Mouse (Mus musculus) midbrain, postnatal 0 days (tissue): ENCODE results near the gene Zfp523. TPM values are rescaled to one million over a fixed set of nuclear protein-coding genes. Genes with fewer than 3 reads are reported as not detected.
A peak's percentile ranks its signal among the peaks of the same experiment; 100 is the strongest.

ENCODE experiments used
- ATAC-seq: fragments of 200-750 bp; cut with Nextera tagmentation; 2 replicates; pipeline ENCODE4 v1.8.0; 2017; ENCODE audit warnings: moderate number of reproducible peaks, mild to moderate bottlenecking, moderate TSS enrichment, moderate library complexity; ENCODE audit not compliant: low FRiP score
- DNase-seq: peaks from one replicate; pipeline ENCODE4 v3.0.0-alpha.2; 2015; ENCODE audit warnings: low spot score
- H3K27ac ChIP-seq: fragments of 300-500 bp; sonication (generic); 2 replicates; pipeline ENCODE4 v1.5.1; 2014; ENCODE audit warnings: low read depth, mild to moderate bottlenecking, low read length, mixed read lengths
- H3K27me3 ChIP-seq: fragments of 300-500 bp; sonication (generic); 2 replicates; pipeline ENCODE4 v1.6.1; 2014; ENCODE audit warnings: low read length, control low read depth, mixed read lengths; ENCODE audit not compliant: insufficient read depth
- H3K36me3 ChIP-seq: fragments of 300-500 bp; sonication (generic); 2 replicates; pipeline ENCODE4 v1.6.1; 2014; ENCODE audit warnings: low read length, control low read depth, mixed read lengths; ENCODE audit not compliant: insufficient read depth
- H3K4me1 ChIP-seq: fragments of 300-500 bp; sonication (generic); 2 replicates; pipeline ENCODE4 v1.6.1; 2014; ENCODE audit warnings: mild to moderate bottlenecking, control low read depth, antibody characterized with exemption, low read length, mixed read lengths; ENCODE audit not compliant: insufficient read depth
- H3K4me2 ChIP-seq: fragments of 300-500 bp; sonication (generic); 2 replicates; pipeline ENCODE4 v1.6.1; 2014; ENCODE audit warnings: low read depth, mild to moderate bottlenecking, low read length, mixed read lengths; ENCODE audit not compliant: poor library complexity, severe bottlenecking
- H3K4me3 ChIP-seq: fragments of 300-500 bp; sonication (generic); 2 replicates; pipeline ENCODE4 v1.5.1; 2014; ENCODE audit warnings: low read depth, mild to moderate bottlenecking, low read length, moderate library complexity
- H3K9ac ChIP-seq: fragments of 300-500 bp; sonication (generic); replicated peaks from 2 replicates; pipeline ENCODE4 v1.6.1; 2014; ENCODE audit warnings: mild to moderate bottlenecking, low read length, moderate library complexity, mixed read lengths; ENCODE audit not compliant: poor library complexity, severe bottlenecking
- H3K9me3 ChIP-seq: fragments of 300-500 bp; sonication (generic); 2 replicates; pipeline ENCODE4 v1.6.1; 2016; ENCODE audit warnings: low read length, control low read depth
- CTCF ChIP-seq: IDR thresholded peaks from 2 replicates; pipeline ENCODE4 v1.5.1; 2016; ENCODE audit warnings: antibody characterized with exemption, mild to moderate bottlenecking
- WGBS: fragments of 180-500 bp; shearing (Covaris S2); extraction: QIAGEN DNeasy Blood & Tissue Kit; methylation state at CpG from one replicate; pipeline ENCODE4 v1.1.7; 2014; 5-methylcytosine and 5-hydroxymethylcytosine counted together
- polyA plus RNA-seq: library from polyadenylated mRNA; unstranded; fragments of >200 nt; fragmentation: Nextera tagmentation; extraction: Ambion mirVana; gene quantifications from 2 replicates; pipeline ENCODE4 v1.2.1, GENCODE M21; 2015
- total RNA-seq: library from RNA; depleted of rRNA; stranded (reverse); fragments of >200 nt; gene quantifications from 2 replicates; pipeline ENCODE4 v1.2.3, GENCODE M21; 2014

Gene Zfp523
- total and polyA plus RNA-seq, 2 experiments from 2014 or later = 40.0 to 81.7 TPM

- Histone ChIP-seq H3K4me3 (no peak overlapping the region), H3K27ac (no peak overlapping the region), H3K4me1 (no peaks in the 10 kb centered on the region), H3K27me3 (no peaks in the 10 kb centered on the region), H3K36me3 (no peaks in the 10 kb centered on the region), H3K9ac (no peak overlapping the region), H3K4me2 (no peak overlapping the region), H3K9me3 (no peaks in the 10 kb centered on the region)
- peak; percentile 40 for DNase-seq
- ATAC-seq = no peak
- no peak for TF ChIP-seq CTCF
- 35% methylated on average over 5 of the region's 5 CpGs for WGBS
These were observed 40.7 kb upstream of the Zfp523 start for GRCm38 (mm10) chr17:28136266-28136665.

GRCm38 (mm10) chr17:28138013-28138412 lies 38.9 kb upstream of the Zfp523 start:
- no peak overlapping the region for H3K4me3 ChIP-seq
- no peaks in the 10 kb centered on the region for H3K27me3 ChIP-seq
- 88% methylated on average over 8 of the region's 8 CpGs for WGBS
- ATAC-seq = no peak
- H3K27ac ChIP-seq = no peak overlapping the region
- H3K9me3 ChIP-seq = no peaks in the 10 kb centered on the region
- H3K4me1 ChIP-seq = no peaks in the 10 kb centered on the region
- no peak for DNase-seq
- no peak for TF ChIP-seq CTCF
- no peak overlapping the region for H3K4me2 ChIP-seq
- no peak overlapping the region for H3K9ac ChIP-seq
- H3K36me3 ChIP-seq = no peaks in the 10 kb centered on the region

GRCm38 (mm10) chr17:28138685-28139084 lies 38.2 kb upstream of the Zfp523 start:
- H3K4me1 ChIP-seq = no peaks in the 10 kb centered on the region
- whole genome bisulfite sequencing = 77% methylated on average over 9 of the region's 9 CpGs

GRCm38 (mm10) chr17:28140431-28141204 lies 36.3 kb upstream of the Zfp523 start:
- ATAC-seq (no peak), DNase-seq (no peak)
- no peaks in the 10 kb centered on the region for H3K27me3 ChIP-seq
- H3K4me1 ChIP-seq = 0 out of 2 replicates have a peak, but pooled peaks cover 7% of the 10 kb centered on the region
- H3K27ac ChIP-seq = peak overlapping the region; percentile 85
- no peaks in the 10 kb centered on the region for H3K9me3 ChIP-seq
- peak overlapping the region; percentile 93 for H3K4me2 ChIP-seq
- no peak overlapping the region for H3K4me3 ChIP-seq
- no peak for TF ChIP-seq CTCF
- whole genome bisulfite sequencing = 26% methylated on average over 13 of the region's 13 CpGs
- H3K9ac ChIP-seq = peak overlapping the region; percentile 33; the same call in 1 of the 2 replicates
- H3K36me3 ChIP-seq = no peaks in the 10 kb centered on the region

More at GRCm38 (mm10) chr17:28138685-28139084, 38.2 kb upstream of the Zfp523 start:
- H3K36me3 ChIP-seq = no peaks in the 10 kb centered on the region
- DNase-seq = no peak
- H3K9ac ChIP-seq = no peak overlapping the region
- no peak for TF ChIP-seq CTCF
- no peaks in the 10 kb centered on the region for H3K9me3 ChIP-seq
- no peaks in the 10 kb centered on the region for H3K27me3 ChIP-seq
- no peak overlapping the region for H3K27ac ChIP-seq
- no peak for ATAC-seq
- no peak overlapping the region for H3K4me3 ChIP-seq
- H3K4me2 ChIP-seq = no peak overlapping the region

GRCm38 (mm10) chr17:28141205-28141650 lies 35.7 kb upstream of the Zfp523 start:
- TF ChIP-seq CTCF = no peak
- DNase-seq = no peak
- peak overlapping the region; percentile 76 for H3K4me3 ChIP-seq
- 0 out of 2 replicates have a peak, but pooled peaks cover 8% of the 10 kb centered on the region for H3K4me1 ChIP-seq
- WGBS = 3% methylated on average over 15 of the region's 15 CpGs
- no peaks in the 10 kb centered on the region for H3K9me3 ChIP-seq
- H3K4me2 ChIP-seq = peak overlapping the region; percentile 93
- no peaks in the 10 kb centered on the region for H3K27me3 ChIP-seq
- peak overlapping the region; percentile 79 for H3K9ac ChIP-seq
- H3K27ac ChIP-seq = peak overlapping the region; percentile 85
- no peaks in the 10 kb centered on the region for H3K36me3 ChIP-seq
- ATAC-seq = 0 out of 2 replicates have a peak, but pooled peaks have one; percentile 9
